Mouse (Mus musculus) CH12.LX (cell line): ENCODE results near the gene Gm45717. TPM values are rescaled to one million over a fixed set of nuclear protein-coding genes. Genes with fewer than 3 reads are reported as not detected.
A peak's percentile ranks its signal among the peaks of the same experiment; 100 is the strongest.

Experiments
- DNase-seq: peaks from one replicate; pipeline ENCODE4 v3.0.0-alpha.2; 2013; ENCODE audit errors: extremely low read depth
- H3K27ac ChIP-seq: 2 replicates; pipeline ENCODE4 v1.5.1; 2012; ENCODE audit warnings: low read depth, mild to moderate bottlenecking, control low read depth, moderate library complexity; ENCODE audit not compliant: insufficient read depth
- H3K27me3 ChIP-seq: replicated peaks from 2 replicates; pipeline ENCODE3; 2012; ENCODE audit warnings: inconsistent platforms
- H3K36me3 ChIP-seq, 2 experiments: replicated peaks in 1 of 2; 2 replicates each; pipeline versions ENCODE3 to v1.6.1; 2012; ENCODE audit warnings: inconsistent platforms in 1 of 2, low read length in 1 of 2, mild to moderate bottlenecking in 1 of 2, mixed read lengths in 1 of 2, moderate library complexity in 1 of 2; ENCODE audit not compliant: control insufficient read depth in 1 of 2, insufficient read depth in 1 of 2
- H3K4me1 ChIP-seq, 2 experiments: 2 replicates each; pipeline ENCODE4 v1.6.1; 2012; ENCODE audit warnings: inconsistent platforms in 1 of 2, moderate library complexity in 1 of 2; ENCODE audit not compliant: insufficient read depth in 2 of 2, control insufficient read depth in 1 of 2
- H3K4me2 ChIP-seq: 2 replicates; pipeline ENCODE4 v1.6.1; 2012; ENCODE audit warnings: low read depth, mild to moderate bottlenecking, control low read depth; ENCODE audit not compliant: poor library complexity, insufficient read depth, severe bottlenecking
- H3K4me3 ChIP-seq, 3 experiments: fragments of 150-350 bp in 1 of 3; sonication (generic) in 1 of 3; replicated peaks in 1 of 3; 2 replicates each; pipeline versions ENCODE3 to v1.5.1; 2011 to 2012; ENCODE audit warnings: low read depth in 2 of 3, low read length in 2 of 3, mild to moderate bottlenecking in 2 of 3, moderate library complexity in 2 of 3, control low read depth in 1 of 3, improper control_type of control experiment in 1 of 3, inconsistent platforms in 1 of 3, mixed read lengths in 1 of 3; ENCODE audit not compliant: poor library complexity in 1 of 3
- H3K79me2 ChIP-seq: replicated peaks from 2 replicates; pipeline ENCODE4 v1.6.1; 2012; ENCODE audit warnings: mild to moderate bottlenecking, moderate library complexity; ENCODE audit not compliant: control insufficient read depth, poor library complexity, insufficient read depth, severe bottlenecking; ENCODE audit errors: extremely low read depth
- H3K9ac ChIP-seq: 2 replicates; pipeline ENCODE4 v1.6.1; 2012; ENCODE audit warnings: low read depth, mild to moderate bottlenecking, control low read depth, moderate library complexity; ENCODE audit not compliant: insufficient read depth
- H3K9me3 ChIP-seq: replicated peaks from 2 replicates; pipeline ENCODE3; 2012; ENCODE audit warnings: low read length, inconsistent platforms, mixed read lengths
- CHD1 ChIP-seq: IDR thresholded peaks from 2 replicates; pipeline ENCODE4 v1.6.1; 2012; ENCODE audit warnings: low read depth, low read length, improper control_type of control experiment, inconsistent platforms
- CHD2 ChIP-seq: IDR thresholded peaks from 2 replicates; pipeline ENCODE4 v1.6.1; 2011; ENCODE audit warnings: low read length, improper control_type of control experiment
- CTCF ChIP-seq, 2 experiments: IDR thresholded peaks in 1 of 2; conservative IDR thresholded peaks in 1 of 2; 2 replicates each; pipeline ENCODE4 v1.5.1; 2011 to 2012; ENCODE audit warnings: low read depth in 2 of 2, low read length in 2 of 2, improper control_type of control experiment in 1 of 2, inconsistent platforms in 1 of 2, mild to moderate bottlenecking in 1 of 2, moderate library complexity in 1 of 2
- ELF1 ChIP-seq: IDR thresholded peaks from 2 replicates; pipeline ENCODE4 v1.6.1; 2014; ENCODE audit warnings: low read depth, mild to moderate bottlenecking, inconsistent platforms, low read length, improper control_type of control experiment
- EP300 ChIP-seq: IDR thresholded peaks from 2 replicates; pipeline ENCODE4 v1.6.1; 2011; ENCODE audit warnings: low read length, improper control_type of control experiment
- ETS1 ChIP-seq: conservative IDR thresholded peaks from 2 replicates; pipeline ENCODE4 v1.6.1; 2012; ENCODE audit warnings: low read depth, mild to moderate bottlenecking, inconsistent platforms, low read length, improper control_type of control experiment, moderate library complexity
- GABPA ChIP-seq: IDR thresholded peaks from 2 replicates; pipeline ENCODE4 v1.6.1; 2012; ENCODE audit warnings: low read depth, low read length, improper control_type of control experiment, inconsistent platforms; ENCODE audit not compliant: insufficient replicate concordance
- HCFC1 ChIP-seq: IDR thresholded peaks from 2 replicates; pipeline ENCODE4 v1.6.1; 2012; ENCODE audit warnings: low read depth, mild to moderate bottlenecking, inconsistent platforms, low read length, improper control_type of control experiment
- IRF4 ChIP-seq: IDR thresholded peaks from 2 replicates; pipeline ENCODE4 v1.6.1; 2014; ENCODE audit warnings: low read depth, mild to moderate bottlenecking, inconsistent platforms, low read length, improper control_type of control experiment
- JUN ChIP-seq: IDR thresholded peaks from 2 replicates; pipeline ENCODE4 v1.6.1; 2011; ENCODE audit warnings: low read depth, mild to moderate bottlenecking, low read length, improper control_type of control experiment, moderate library complexity; ENCODE audit not compliant: insufficient read depth
- KAT2A ChIP-seq: IDR thresholded peaks from 2 replicates; pipeline ENCODE4 v1.6.1; 2012; ENCODE audit warnings: low read length, improper control_type of control experiment, inconsistent platforms; ENCODE audit not compliant: insufficient replicate concordance
- MAFK ChIP-seq: IDR thresholded peaks from 2 replicates; pipeline ENCODE4 v1.6.1; 2011; ENCODE audit warnings: low read length, improper control_type of control experiment; ENCODE audit not compliant: insufficient replicate concordance
- MAX ChIP-seq: IDR thresholded peaks from 2 replicates; pipeline ENCODE4 v1.6.1; 2011; ENCODE audit warnings: low read length, improper control_type of control experiment
- MXI1 ChIP-seq: IDR thresholded peaks from 2 replicates; pipeline ENCODE4 v1.6.1; 2011; ENCODE audit warnings: mild to moderate bottlenecking, low read depth, low read length, improper control_type of control experiment
- MYC ChIP-seq: IDR thresholded peaks from 2 replicates; pipeline ENCODE4 v1.6.1; 2011; ENCODE audit warnings: low read depth, mild to moderate bottlenecking, improper control_type of control experiment, low read length
- NRF1 ChIP-seq: IDR thresholded peaks from 2 replicates; pipeline ENCODE4 v1.6.1; 2014; ENCODE audit warnings: low read depth, mild to moderate bottlenecking, inconsistent platforms, low read length, improper control_type of control experiment, moderate library complexity
- PAX5 ChIP-seq: IDR thresholded peaks from 2 replicates; pipeline ENCODE4 v1.6.1; 2012; ENCODE audit warnings: low read length, inconsistent platforms, mixed read lengths
- POLR2A ChIP-seq: IDR thresholded peaks from 2 replicates; pipeline ENCODE4 v1.6.1; 2011; ENCODE audit warnings: low read depth, mild to moderate bottlenecking, improper control_type of control experiment, low read length
- POLR2AphosphoS2 ChIP-seq: IDR thresholded peaks from 2 replicates; pipeline ENCODE4 v1.6.1; 2011; ENCODE audit warnings: low read depth, low read length, improper control_type of control experiment
- RAD21 ChIP-seq: IDR thresholded peaks from 2 replicates; pipeline ENCODE4 v1.6.1; 2011; ENCODE audit warnings: low read depth, mild to moderate bottlenecking, low read length, improper control_type of control experiment, moderate library complexity
- RCOR1 ChIP-seq: conservative IDR thresholded peaks from 2 replicates; pipeline ENCODE4 v1.6.1; 2012; ENCODE audit warnings: low read depth, mild to moderate bottlenecking, inconsistent platforms, low read length, improper control_type of control experiment
- SIN3A ChIP-seq: IDR thresholded peaks from 2 replicates; pipeline ENCODE4 v1.6.1; 2012; ENCODE audit warnings: low read length, improper control_type of control experiment, inconsistent platforms
- SMC3 ChIP-seq: IDR thresholded peaks from 2 replicates; pipeline ENCODE4 v1.6.1; 2011; ENCODE audit warnings: low read depth, low read length, improper control_type of control experiment
- TBP ChIP-seq: conservative IDR thresholded peaks from 2 replicates; pipeline ENCODE4 v1.6.1; 2011; ENCODE audit warnings: low read depth, low read length, improper control_type of control experiment
- TCF12 ChIP-seq: IDR thresholded peaks from 2 replicates; pipeline ENCODE4 v1.6.1; 2014; ENCODE audit warnings: low read depth, mild to moderate bottlenecking, inconsistent platforms, low read length, improper control_type of control experiment
- UBTF ChIP-seq: IDR thresholded peaks from 2 replicates; pipeline ENCODE4 v1.6.1; 2012; ENCODE audit warnings: low read depth, mild to moderate bottlenecking, inconsistent platforms, low read length, improper control_type of control experiment, moderate library complexity
- USF1 ChIP-seq: IDR thresholded peaks from 2 replicates; pipeline ENCODE4 v1.6.1; 2014; ENCODE audit warnings: low read depth, mild to moderate bottlenecking, inconsistent platforms, low read length, improper control_type of control experiment
- USF2 ChIP-seq: conservative IDR thresholded peaks from 2 replicates; pipeline ENCODE4 v1.6.1; 2011; ENCODE audit warnings: low read depth, low read length, improper control_type of control experiment
- ZC3H11A ChIP-seq: IDR thresholded peaks from 2 replicates; pipeline ENCODE4 v1.6.1; 2012; ENCODE audit warnings: low read depth, mild to moderate bottlenecking, inconsistent platforms, low read length, improper control_type of control experiment
- ZKSCAN1 ChIP-seq: IDR thresholded peaks from 2 replicates; pipeline ENCODE4 v1.6.1; 2012; ENCODE audit warnings: low read depth, inconsistent platforms, low read length, improper control_type of control experiment, borderline replicate concordance
- ZMIZ1 ChIP-seq: IDR thresholded peaks from 2 replicates; pipeline ENCODE4 v1.6.1; 2012; ENCODE audit warnings: low read depth, mild to moderate bottlenecking, inconsistent platforms, low read length, improper control_type of control experiment
- ZNF384 ChIP-seq: IDR thresholded peaks from 2 replicates; pipeline ENCODE4 v1.6.1; 2012; ENCODE audit warnings: low read depth, low read length, improper control_type of control experiment, inconsistent platforms
- dilution Hi-C: fragments of 300-500 bp; cut with MboI; formaldehyde crosslinking; loops from 2 replicates; pipeline ENCODE4 v1.14.3; 2020; ENCODE audit warnings: low sequenced_read_pairs; ENCODE audit not compliant: extremely low pct_unique_long_range_greater_than_20kb, extremely low pct_ligation_motif_present
- in situ Hi-C: fragments of 300-500 bp; cut with MboI; formaldehyde crosslinking; loops from 3 replicates; pipeline ENCODE4 v1.14.3; 2019; ENCODE audit warnings: low sequenced_read_pairs, low pct_ligation_motif_present, low pct_unique_long_range_greater_than_20kb, mixed read lengths
- polyA plus RNA-seq: library from polyadenylated mRNA; unstranded; fragments of >175 nt; gene quantifications from 2 replicates; pipeline ENCODE4 v1.2.1, GENCODE M21; 2012; ENCODE audit warnings: low read depth; ENCODE audit not compliant: insufficient read length
- total RNA-seq, 2 experiments: library from RNA; depleted of rRNA; stranded (reverse); fragments of 300-350 nt in 1 of 2; fragments of >200 nt in 1 of 2; gene quantifications; 2 replicates each; pipeline ENCODE4 v1.2.3; 2012 to 2014

Gene Gm45717
- total and polyA plus RNA-seq, 3 experiments = not detected

- in situ Hi-C loops = no loop called here
- H3K27ac ChIP-seq = no peak overlapping the region
- peaks cover 0 to 12% of the 10 kb centered on the region in 2 experiments; a peak in 3 of 4 replicates for H3K4me1 ChIP-seq
Measured at GRCm38 (mm10) chr7:140960026-140960425, 4.3 kb upstream of the Gm45717 start.

GRCm38 (mm10) chr7:140959181-140959901 is 3.6 kb upstream of the Gm45717 start:
- in situ Hi-C loops = loop anchor here (5.0 kb wide), 2 partner anchors 53 to 93 kb away; partner anchors contain the start of gene Ifitm3
- no peaks in the 10 kb centered on the region; the same call in 1 of the 2 replicates for H3K79me2 ChIP-seq
- peak; percentile 61 for DNase-seq
- H3K4me1 ChIP-seq = peaks cover 0 to 14% of the 10 kb centered on the region in 2 experiments; a peak in 3 of 4 replicates
- dilution Hi-C loops = no loop called here
- no peak overlapping the region for H3K4me3 ChIP-seq
- H3K9ac ChIP-seq = no peak overlapping the region
- no peak overlapping the region for H3K4me2 ChIP-seq
- no peaks in the 10 kb centered on the region for H3K36me3 ChIP-seq
- H3K27ac ChIP-seq = no peak overlapping the region
- H3K27me3 ChIP-seq = no peaks in the 10 kb centered on the region
- H3K9me3 ChIP-seq = no peaks in the 10 kb centered on the region
- no peak for TF ChIP-seq POLR2A
- 0 out of 2 replicates have a peak, but pooled peaks have one; percentile 37 for TF ChIP-seq ELF1
- TF ChIP-seq SIN3A = no peak
- no peak for TF ChIP-seq CHD2
- no peak for TF ChIP-seq ZMIZ1
- TF ChIP-seq JUN = no peak
- no peak for TF ChIP-seq ETS1
- TF ChIP-seq ZC3H11A = peak; percentile 88
- no peak for TF ChIP-seq MAFK
- no peak for TF ChIP-seq NRF1
- no peak for TF ChIP-seq TCF12
- TF ChIP-seq KAT2A = no peak
- TF ChIP-seq RCOR1 = no peak
- TF ChIP-seq MYC = 0 out of 2 replicates have a peak, but pooled peaks have one; percentile 53
- TF ChIP-seq USF2 = no peak
- no peak for TF ChIP-seq EP300
- TF ChIP-seq HCFC1 = no peak
- TF ChIP-seq PAX5 = no peak
- no peak for TF ChIP-seq UBTF
- peak; percentile 98 for TF ChIP-seq SMC3
- no peak for TF ChIP-seq CHD1
- TF ChIP-seq GABPA = no peak
- no peak for TF ChIP-seq MAX
- TF ChIP-seq MXI1 = no peak
- peak; percentile 97 for TF ChIP-seq RAD21

More at GRCm38 (mm10) chr7:140960026-140960425, 4.3 kb upstream of the Gm45717 start:
- dilution Hi-C loops = no loop called here
- no peaks in the 10 kb centered on the region for H3K27me3 ChIP-seq
- no peak overlapping the region for H3K4me2 ChIP-seq
- no peak for TF ChIP-seq JUN
- no peak for TF ChIP-seq ELF1
- TF ChIP-seq SIN3A = no peak
- TF ChIP-seq IRF4 = no peak
- TF ChIP-seq SMC3 = no peak
- TF ChIP-seq CHD2 = no peak
- TF ChIP-seq HCFC1 = no peak
- no peak for TF ChIP-seq POLR2AphosphoS2
- no peak for TF ChIP-seq ZC3H11A
- no peak for TF ChIP-seq ZKSCAN1
- TF ChIP-seq ZNF384 = no peak
- TF ChIP-seq PAX5 = no peak
- no peak for TF ChIP-seq MAFK
- no peak for TF ChIP-seq CTCF (conservative IDR thresholded peaks at IDR 0.05 in 1 of 2, IDR thresholded peaks at IDR 0.05 in 1 of 2; ENCODE audit: low read depth in 2 of 2, low read length in 2 of 2)
- no peak for TF ChIP-seq ETS1
- TF ChIP-seq NRF1 = no peak
- TF ChIP-seq MAX = no peak
- no peak for TF ChIP-seq TBP
- no peak for TF ChIP-seq USF1
- no peaks in the 10 kb centered on the region for H3K79me2 ChIP-seq
- DNase-seq = no peak
- H3K4me3 ChIP-seq = no peak overlapping the region
- no peaks in the 10 kb centered on the region for H3K36me3 ChIP-seq
- no peak overlapping the region for H3K9ac ChIP-seq
- no peaks in the 10 kb centered on the region for H3K9me3 ChIP-seq
